Mouse (Mus musculus) forebrain, embryonic 10.5 days (tissue): ENCODE measurements around the gene Gm49337. TPM values are rescaled to one million over a fixed set of nuclear protein-coding genes. Genes with fewer than 3 reads are reported as not detected.

Experiments
- DNase-seq: peaks from one replicate; pipeline ENCODE4 v3.0.0-alpha.2; 2017; ENCODE audit warnings: low spot score; ENCODE audit errors: extremely low spot score
- H3K27ac ChIP-seq: fragments of 300-500 bp; sonication (generic); 2 replicates; pipeline ENCODE4 v1.5.1; 2016; ENCODE audit warnings: mild to moderate bottlenecking
- H3K27me3 ChIP-seq: fragments of 300-500 bp; sonication (generic); 2 replicates; pipeline ENCODE4 v1.6.1; 2016; ENCODE audit warnings: mild to moderate bottlenecking; ENCODE audit not compliant: poor library complexity, severe bottlenecking
- H3K36me3 ChIP-seq: fragments of 300-500 bp; sonication (generic); replicated peaks from 2 replicates; pipeline ENCODE4 v1.6.1; 2016; ENCODE audit warnings: mild to moderate bottlenecking, moderate library complexity
- H3K4me1 ChIP-seq: fragments of 300-500 bp; sonication (generic); 2 replicates; pipeline ENCODE4 v1.6.1; 2016
- H3K4me3 ChIP-seq: fragments of 300-500 bp; sonication (generic); 2 replicates; pipeline ENCODE4 v1.5.1; 2016; ENCODE audit warnings: mild to moderate bottlenecking, moderate library complexity
- H3K9me3 ChIP-seq: fragments of 300-500 bp; sonication (generic); 2 replicates; pipeline ENCODE4 v1.6.1; 2016; ENCODE audit warnings: mild to moderate bottlenecking, moderate library complexity
- WGBS: fragments of 180-500 bp; shearing (Covaris S2); methylation state at CpG from one replicate; pipeline ENCODE4 v1.1.7; 2016; 5-methylcytosine and 5-hydroxymethylcytosine counted together
- polyA plus RNA-seq: library from polyadenylated mRNA; unstranded; fragments of >200 nt; fragmentation: Nextera tagmentation; extraction: Ambion mirVana; gene quantifications from 2 replicates; pipeline ENCODE4 v1.2.1, GENCODE M21; 2016

The Gm49337 gene
- polyA plus RNA-seq, 1 experiment from 2014 or later, result not detected

GRCm38 (mm10) chr4:116167404-116167803 lies 5.8 kb upstream of the Gm49337 start, which contains the start of gene Tspan1:
Gene Tspan1, minus strand, starts transcription at chr4:116167601.
- Histone ChIP-seq H3K4me1 (peaks cover 26% of the 10 kb centered on the region; the same call in 1 of the 2 replicates), H3K27me3 (no peaks in the 10 kb centered on the region), H3K36me3 (no peaks in the 10 kb centered on the region), H3K27ac (no peak within 1 kb of the TSS), H3K4me3 (no peak within 1 kb of the TSS), H3K9me3 (no peaks in the 10 kb centered on the region)
- WGBS, result 42% methylated on average over 7 of the region's 7 CpGs
- no peak for DNase-seq

GRCm38 (mm10) chr4:116168617-116169352 lies 4.4 kb upstream of the Gm49337 start:
- 86% methylated on average over 7 of the region's 8 CpGs for WGBS
- H3K4me1 ChIP-seq, result peaks cover 34% of the 10 kb centered on the region
- H3K4me3 ChIP-seq, result no peak overlapping the region
- no peaks in the 10 kb centered on the region for H3K27me3 ChIP-seq
- DNase-seq, result peak; percentile 61
- H3K9me3 ChIP-seq, result no peaks in the 10 kb centered on the region
- H3K36me3 ChIP-seq, result no peaks in the 10 kb centered on the region
- no peak overlapping the region for H3K27ac ChIP-seq

GRCm38 (mm10) chr4:116169353-116169672 lies 3.9 kb upstream of the Gm49337 start:
- no peaks in the 10 kb centered on the region for H3K36me3 ChIP-seq

GRCm38 (mm10) chr4:116173752-116174151 lies 568 bp downstream of the Gm49337 start:
- WGBS, result 94% methylated on average over 4 of the region's 4 CpGs
- no peak for DNase-seq

More at GRCm38 (mm10) chr4:116169353-116169672, 3.9 kb upstream of the Gm49337 start:
- no peak overlapping the region for H3K4me3 ChIP-seq
- H3K9me3 ChIP-seq, result no peaks in the 10 kb centered on the region
- peaks cover 39% of the 10 kb centered on the region for H3K4me1 ChIP-seq
- 80% methylated on average over 3 of the region's 3 CpGs for WGBS
- H3K27me3 ChIP-seq, result no peaks in the 10 kb centered on the region
- DNase-seq, result no peak
- no peak overlapping the region for H3K27ac ChIP-seq

GRCm38 (mm10) chr4:116174466-116175116 lies 1.4 kb downstream of the Gm49337 start:
- peak overlapping the region; percentile 0; the same call in 1 of the 2 replicates for H3K27ac ChIP-seq
- 51% methylated on average over 6 of the region's 6 CpGs for WGBS
- H3K4me3 ChIP-seq, result no peak overlapping the region
- no peaks in the 10 kb centered on the region for H3K27me3 ChIP-seq
- no peak for DNase-seq
- H3K9me3 ChIP-seq, result no peaks in the 10 kb centered on the region
- H3K36me3 ChIP-seq, result no peaks in the 10 kb centered on the region
- H3K4me1 ChIP-seq, result peaks cover 54% of the 10 kb centered on the region

More at GRCm38 (mm10) chr4:116173752-116174151, 568 bp downstream of the Gm49337 start:
- Histone ChIP-seq H3K4me1 (peaks cover 54% of the 10 kb centered on the region), H3K36me3 (no peaks in the 10 kb centered on the region), H3K27me3 (no peaks in the 10 kb centered on the region), H3K27ac (no peak overlapping the region), H3K9me3 (no peaks in the 10 kb centered on the region), H3K4me3 (no peak overlapping the region)

- H3K9me3 ChIP-seq, result no peaks in the 10 kb centered on the region
Observed at GRCm38 (mm10) chr4:116175136-116175535, 2.0 kb downstream of the Gm49337 start.

GRCm38 (mm10) chr4:116175711-116176542 lies 2.7 kb downstream of the Gm49337 start:
- Histone ChIP-seq H3K27ac (peak overlapping the region; percentile 80), H3K9me3 (no peaks in the 10 kb centered on the region), H3K36me3 (no peaks in the 10 kb centered on the region), H3K27me3 (no peaks in the 10 kb centered on the region), H3K4me3 (peak overlapping the region; percentile 31; the same call in 1 of the 2 replicates), H3K4me1 (peaks cover 54% of the 10 kb centered on the region)
- WGBS, result 65% methylated on average over 7 of the region's 7 CpGs
- no peak for DNase-seq

More at GRCm38 (mm10) chr4:116175136-116175535, 2.0 kb downstream of the Gm49337 start:
- Histone ChIP-seq H3K4me1 (peaks cover 54% of the 10 kb centered on the region), H3K4me3 (no peak overlapping the region), H3K36me3 (no peaks in the 10 kb centered on the region), H3K27me3 (no peaks in the 10 kb centered on the region), H3K27ac (no peak overlapping the region)
- no peak for DNase-seq

- WGBS, result 30% methylated on average over 10 of the region's 10 CpGs
- H3K4me1 ChIP-seq, result peaks cover 55% of the 10 kb centered on the region
- H3K27ac ChIP-seq, result peak overlapping the region; percentile 80
- H3K9me3 ChIP-seq, result no peaks in the 10 kb centered on the region
- H3K36me3 ChIP-seq, result no peaks in the 10 kb centered on the region
- no peaks in the 10 kb centered on the region for H3K27me3 ChIP-seq
- H3K4me3 ChIP-seq, result peak overlapping the region; percentile 31
- DNase-seq, result no peak
Observed at GRCm38 (mm10) chr4:116176543-116176988, 3.4 kb downstream of the Gm49337 start.

- 23% methylated on average over 5 of the region's 5 CpGs for WGBS
- DNase-seq, result no peak
- peaks cover 56% of the 10 kb centered on the region for H3K4me1 ChIP-seq
Observed at GRCm38 (mm10) chr4:116177140-116177539, 4.0 kb downstream of the Gm49337 start.

GRCm38 (mm10) chr4:116182079-116182478 lies 8.9 kb downstream of the Gm49337 start:
- 23% methylated on average over 3 of the region's 3 CpGs for WGBS
- H3K4me1 ChIP-seq, result peaks cover 28% of the 10 kb centered on the region
- no peaks in the 10 kb centered on the region for H3K9me3 ChIP-seq
- no peaks in the 10 kb centered on the region for H3K27me3 ChIP-seq
- no peaks in the 10 kb centered on the region for H3K36me3 ChIP-seq
- no peak overlapping the region for H3K4me3 ChIP-seq
- DNase-seq, result no peak
- no peak overlapping the region for H3K27ac ChIP-seq

More at GRCm38 (mm10) chr4:116177140-116177539, 4.0 kb downstream of the Gm49337 start:
- Histone ChIP-seq H3K4me3 (no peak overlapping the region; the same call in 1 of the 2 replicates), H3K27me3 (no peaks in the 10 kb centered on the region), H3K36me3 (no peaks in the 10 kb centered on the region), H3K9me3 (no peaks in the 10 kb centered on the region), H3K27ac (peak overlapping the region; percentile 80)

GRCm38 (mm10) chr4:116182745-116183144 lies 9.6 kb downstream of the Gm49337 start:
- 6% methylated on average over 12 of the region's 12 CpGs for WGBS
- Histone ChIP-seq H3K9me3 (no peaks in the 10 kb centered on the region), H3K4me1 (peaks cover 21% of the 10 kb centered on the region), H3K36me3 (no peaks in the 10 kb centered on the region), H3K4me3 (peak overlapping the region; percentile 39), H3K27me3 (no peaks in the 10 kb centered on the region), H3K27ac (peak overlapping the region; percentile 79)
- no peak for DNase-seq

- 90% methylated on average over 4 of the region's 4 CpGs for WGBS
- no peaks in the 10 kb centered on the region for H3K27me3 ChIP-seq
- H3K36me3 ChIP-seq, result no peaks in the 10 kb centered on the region
- H3K9me3 ChIP-seq, result no peaks in the 10 kb centered on the region
- H3K27ac ChIP-seq, result no peak overlapping the region
- no peak overlapping the region for H3K4me3 ChIP-seq
- peaks cover 18% of the 10 kb centered on the region for H3K4me1 ChIP-seq
- no peak for DNase-seq
Observed at GRCm38 (mm10) chr4:116185083-116185482, 11.9 kb downstream of the Gm49337 start.
